Mouse (Mus musculus) kidney, postnatal 14 days (tissue): ENCODE results near the gene Rpia.

Source experiments
- DNase-seq: peaks from one replicate; pipeline ENCODE4 v3.0.0; 2022; ENCODE audit warnings: mixed read lengths

Rpia gene

DNA sequence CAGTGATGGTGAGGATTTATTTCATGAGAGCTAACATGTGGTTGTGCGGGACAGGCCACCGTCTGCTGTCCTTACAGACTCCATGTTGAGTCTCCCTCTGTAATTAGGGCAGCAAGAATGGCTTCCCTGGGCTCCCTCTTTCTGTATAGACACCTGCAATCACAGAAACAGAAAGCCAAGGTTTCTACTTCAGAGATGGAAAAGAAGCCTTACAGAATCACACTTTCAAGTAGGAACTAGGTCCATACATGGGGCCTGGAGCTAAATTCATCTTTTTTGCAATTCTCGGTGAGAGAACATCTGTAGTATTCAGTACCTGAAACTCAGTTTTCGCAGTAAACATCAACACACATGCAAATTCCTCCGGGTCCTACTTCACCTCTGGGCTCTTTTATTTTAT lies 44.3 kb downstream of the Rpia start:
- no peak for DNase-seq

DNA sequence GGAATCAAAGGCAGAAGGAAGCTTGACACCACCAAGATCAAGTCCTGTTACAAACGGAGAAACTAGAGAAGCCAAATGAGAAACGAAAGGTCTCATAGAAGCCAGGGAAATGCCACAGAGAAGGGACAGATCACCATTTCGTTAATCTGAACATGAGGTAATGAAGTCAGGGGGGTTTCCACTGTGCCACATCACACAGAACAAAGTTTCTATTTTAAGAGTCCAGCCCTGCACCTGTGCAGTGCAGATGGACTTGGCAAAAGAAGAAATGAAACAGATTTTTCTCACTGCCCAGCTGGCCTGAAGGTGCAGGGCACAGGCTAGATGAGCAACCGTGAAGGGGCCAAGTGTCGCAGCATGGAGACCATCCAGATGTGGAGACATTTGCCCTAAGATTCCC lies 48.1 kb downstream of the Rpia start:
- DNase-seq = no peak

DNA sequence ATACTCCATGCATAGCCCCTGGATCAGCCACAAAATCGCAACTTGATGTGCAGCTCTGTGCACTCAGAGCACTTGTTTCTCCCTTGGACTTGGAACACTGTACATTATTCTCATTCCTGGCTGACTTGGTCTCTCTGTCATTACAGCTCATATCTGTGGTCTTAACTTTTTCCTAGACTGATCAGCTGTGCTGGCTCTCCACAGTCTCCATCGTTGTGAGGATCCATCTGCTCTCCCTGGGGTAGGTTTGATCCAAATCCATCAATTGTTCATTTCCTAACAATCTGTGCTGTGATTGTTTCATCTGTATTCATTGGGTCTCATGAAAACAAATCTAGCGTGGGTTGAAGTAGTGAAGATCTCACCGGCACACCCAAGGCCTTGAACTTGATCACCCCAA lies 49.2 kb downstream of the Rpia start:
- no peak for DNase-seq

DNA sequence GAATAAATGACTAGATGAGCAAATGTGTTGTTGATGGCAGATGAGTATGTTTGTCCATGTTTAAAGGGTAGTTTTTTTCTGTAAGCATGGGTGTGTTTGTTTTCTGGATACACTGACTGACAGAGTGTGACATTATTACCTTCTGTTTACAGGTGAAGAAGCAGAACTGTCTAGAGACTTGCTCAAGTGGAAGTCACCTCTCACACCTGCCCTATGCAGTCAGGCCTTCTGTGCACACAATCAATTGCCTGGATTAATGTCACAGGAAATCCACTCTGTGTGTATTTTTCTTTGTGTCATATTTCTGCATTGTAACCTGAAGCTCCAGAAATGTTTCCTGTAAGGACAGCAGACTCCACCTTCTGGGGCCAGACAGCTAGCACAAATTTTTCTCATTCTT lies 51.5 kb downstream of the Rpia start:
- DNase-seq = no peak

DNA sequence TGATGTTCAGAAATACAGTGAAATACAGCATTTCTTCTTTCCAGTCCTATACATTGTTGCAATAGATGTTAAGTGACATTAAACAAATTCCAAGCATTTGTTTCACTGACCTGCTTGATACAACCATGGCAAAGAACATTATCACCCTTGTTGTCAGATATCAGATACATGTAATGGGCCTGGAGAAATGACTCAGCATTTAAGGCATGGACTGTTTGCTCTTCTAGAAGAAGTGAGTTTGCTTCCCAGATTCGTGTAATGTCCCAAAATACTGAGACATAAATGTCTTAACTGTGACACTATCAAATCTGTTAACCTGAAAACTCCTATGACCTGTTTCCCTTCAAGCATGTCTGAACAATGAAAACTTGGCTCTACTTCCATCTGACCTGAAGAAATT lies 52.6 kb downstream of the Rpia start:
- DNase-seq = no peak

DNA sequence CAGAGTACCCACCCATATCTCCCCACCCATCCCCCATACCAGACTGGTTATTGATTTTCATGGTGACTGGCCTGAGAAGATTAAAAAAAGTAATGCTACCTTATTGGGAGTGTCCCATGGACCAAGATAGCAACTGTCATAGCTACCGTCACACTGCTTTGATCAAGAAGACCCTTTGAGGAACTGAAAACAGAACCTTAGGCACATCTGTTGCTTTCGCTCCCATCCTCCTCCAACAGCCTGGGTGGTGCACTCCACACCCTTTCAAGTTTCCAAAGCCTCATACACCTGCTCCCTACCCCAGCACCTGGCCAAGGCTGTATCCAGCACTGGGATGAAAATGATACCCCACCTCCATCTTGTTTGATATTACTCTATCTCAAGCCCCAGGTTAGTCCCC lies 56.5 kb downstream of the Rpia start:
- DNase-seq = no peak

DNA sequence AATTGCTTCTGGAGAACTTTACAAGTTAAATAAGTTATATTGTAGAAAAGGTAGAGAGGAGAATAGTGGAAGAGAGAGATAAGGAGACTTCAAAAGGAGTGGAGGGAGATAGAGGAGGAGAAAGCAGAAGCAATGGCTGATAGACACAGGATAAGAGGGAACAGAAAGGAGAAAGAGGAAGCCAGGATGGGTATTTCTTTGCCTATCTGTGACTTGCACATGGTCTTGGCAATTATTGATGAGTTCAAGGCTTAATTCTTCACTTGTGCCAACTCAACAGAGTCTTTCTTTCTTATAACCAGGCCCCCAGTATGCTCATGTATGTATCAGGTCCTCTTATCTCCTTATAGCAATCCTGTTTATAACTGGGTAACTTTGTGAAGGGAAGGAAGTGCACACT lies 61.2 kb downstream of the Rpia start:
- DNase-seq = no peak

DNA sequence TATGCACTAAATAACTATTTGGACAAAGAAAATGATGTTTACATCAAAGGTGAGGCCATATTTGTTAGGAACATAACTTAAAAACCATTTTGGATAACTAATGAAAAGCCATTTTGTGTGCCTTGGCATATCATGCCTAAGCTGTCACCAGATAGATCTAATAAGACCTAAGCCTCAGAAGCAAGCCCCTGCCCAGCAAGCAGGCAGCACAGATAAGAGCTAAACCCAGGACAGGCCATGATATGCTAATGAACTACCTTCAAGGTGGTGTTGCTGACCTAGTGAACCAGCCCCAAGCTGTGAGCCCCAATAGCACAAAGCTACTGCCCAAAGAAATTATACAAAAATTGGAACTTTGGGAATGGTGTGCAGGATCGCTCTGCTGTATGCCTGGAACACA lies 62.9 kb downstream of the Rpia start:
- DNase-seq = no peak

DNA sequence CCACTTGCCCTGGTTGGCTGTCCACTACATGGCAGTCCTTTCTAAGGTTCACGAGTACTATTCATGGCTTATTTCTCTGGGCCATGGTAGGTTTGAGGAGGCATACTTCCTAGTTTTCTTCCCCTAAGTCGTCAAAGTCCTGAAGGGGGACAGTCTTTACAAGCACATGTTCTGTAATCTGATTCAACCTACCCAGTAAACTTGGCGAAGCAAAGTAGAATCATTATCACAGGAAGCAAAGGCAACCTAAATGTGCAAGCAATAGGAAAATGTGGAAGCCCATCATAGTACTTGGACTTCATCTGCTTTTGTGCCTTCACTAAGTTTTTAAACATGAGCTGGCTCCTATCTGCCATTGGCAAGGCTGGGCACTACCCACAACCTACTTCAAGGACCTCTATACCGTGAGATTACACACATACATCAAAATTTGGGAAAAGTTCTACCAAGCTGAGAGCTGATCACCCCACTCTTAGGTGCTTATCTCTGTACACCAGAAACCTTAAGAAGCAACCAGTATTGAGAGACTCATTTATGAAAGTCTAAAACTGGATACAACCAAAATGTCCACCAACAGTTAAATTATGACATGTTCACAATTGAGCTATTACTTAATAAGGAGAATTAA lies 64.8 kb downstream of the Rpia start:
- DNase-seq = no peak

DNA sequence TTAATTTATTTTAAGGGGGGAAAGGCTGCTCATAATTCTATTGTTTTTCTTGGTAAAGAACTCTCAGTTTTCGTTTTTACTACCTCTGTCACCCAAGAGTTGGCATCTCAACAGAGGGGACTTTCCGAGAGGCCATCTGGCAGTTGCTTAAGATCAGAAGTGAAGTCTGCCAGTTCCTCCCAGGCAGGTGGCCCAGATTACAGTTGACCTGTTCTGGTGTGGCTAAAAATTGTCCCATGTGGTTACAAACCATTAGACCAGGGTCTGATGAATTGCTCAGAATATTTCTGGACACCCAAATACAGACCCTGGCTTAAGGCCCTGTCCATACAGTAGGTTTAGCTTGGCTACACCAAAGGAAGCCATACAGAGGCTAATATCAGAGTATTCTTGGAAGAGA lies 66.4 kb downstream of the Rpia start:
- DNase-seq = no peak

DNA sequence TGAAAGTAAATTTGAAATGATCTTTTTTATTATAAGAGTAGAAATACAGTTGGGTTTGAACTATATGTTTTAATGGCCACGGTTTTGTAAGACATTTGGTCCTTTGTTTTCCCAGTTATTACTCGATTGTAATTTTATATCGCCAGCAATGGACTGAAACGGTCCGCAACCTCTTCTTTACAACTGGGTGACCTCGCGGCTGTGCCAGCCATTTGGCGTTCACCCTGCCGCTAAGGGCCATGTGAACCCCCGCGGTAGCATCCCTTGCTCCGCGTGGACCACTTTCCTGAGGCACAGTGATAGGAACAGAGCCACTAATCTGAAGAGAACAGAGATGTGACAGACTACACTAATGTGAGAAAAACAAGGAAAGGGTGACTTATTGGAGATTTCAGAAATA lies 67.3 kb downstream of the Rpia start:
- no peak for DNase-seq

DNA sequence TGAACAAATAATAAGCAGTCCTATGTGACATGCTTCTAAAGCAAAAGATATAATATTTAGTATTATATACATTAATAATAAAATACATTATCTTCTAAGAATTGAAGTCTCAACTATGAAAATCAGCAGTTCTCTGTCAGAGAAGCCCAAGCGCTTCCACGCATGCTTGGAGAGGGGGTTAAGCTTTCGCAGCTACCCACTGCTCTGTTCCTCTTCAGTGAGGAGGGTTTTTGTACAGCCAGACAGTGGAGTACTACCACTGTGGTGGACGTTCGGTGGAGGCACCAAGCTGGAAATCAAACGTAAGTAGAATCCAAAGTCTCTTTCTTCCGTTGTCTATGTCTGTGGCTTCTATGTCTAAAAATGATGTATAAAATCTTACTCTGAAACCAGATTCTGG lies 69.7 kb downstream of the Rpia start:
- DNase-seq = no peak

DNA sequence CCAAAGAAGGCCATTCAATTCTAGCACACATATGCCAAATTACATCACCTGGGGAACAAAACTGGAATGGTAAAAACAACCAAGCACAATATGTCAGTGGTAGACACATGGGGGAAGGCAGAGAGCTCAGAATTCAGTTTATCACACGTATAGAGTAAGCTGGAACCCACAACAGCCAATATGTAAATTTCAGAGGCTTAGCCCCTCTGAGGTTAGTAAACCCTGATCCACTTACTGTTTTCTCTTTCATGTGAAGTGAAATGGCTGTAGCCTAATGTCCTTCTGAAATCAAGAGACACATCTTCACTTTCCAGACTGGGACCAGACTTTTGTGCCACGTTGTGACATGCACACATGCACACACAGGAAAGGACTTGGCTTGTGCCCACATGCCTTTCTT lies 73.3 kb downstream of the Rpia start:
- DNase-seq = no peak

DNA sequence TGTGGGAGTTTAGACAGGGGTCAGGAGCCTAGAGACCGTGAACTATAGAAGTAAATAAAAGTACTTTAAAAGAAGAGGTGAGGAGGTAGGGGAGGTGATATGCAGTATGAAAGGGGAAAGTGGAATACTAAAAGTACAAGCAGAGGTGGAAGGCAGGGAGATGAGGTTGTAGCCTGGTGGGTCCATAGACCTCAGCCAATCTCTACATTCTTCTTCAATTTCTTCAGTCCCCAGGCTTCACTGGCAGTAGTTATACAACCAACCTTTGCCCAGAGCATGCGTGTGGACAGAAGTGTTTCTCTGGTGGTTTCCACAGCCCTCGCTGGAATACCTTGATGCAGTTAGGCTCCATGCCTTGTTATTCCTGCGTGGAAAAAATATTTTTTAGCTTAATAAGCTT lies 73.9 kb downstream of the Rpia start:
- no peak for DNase-seq

DNA sequence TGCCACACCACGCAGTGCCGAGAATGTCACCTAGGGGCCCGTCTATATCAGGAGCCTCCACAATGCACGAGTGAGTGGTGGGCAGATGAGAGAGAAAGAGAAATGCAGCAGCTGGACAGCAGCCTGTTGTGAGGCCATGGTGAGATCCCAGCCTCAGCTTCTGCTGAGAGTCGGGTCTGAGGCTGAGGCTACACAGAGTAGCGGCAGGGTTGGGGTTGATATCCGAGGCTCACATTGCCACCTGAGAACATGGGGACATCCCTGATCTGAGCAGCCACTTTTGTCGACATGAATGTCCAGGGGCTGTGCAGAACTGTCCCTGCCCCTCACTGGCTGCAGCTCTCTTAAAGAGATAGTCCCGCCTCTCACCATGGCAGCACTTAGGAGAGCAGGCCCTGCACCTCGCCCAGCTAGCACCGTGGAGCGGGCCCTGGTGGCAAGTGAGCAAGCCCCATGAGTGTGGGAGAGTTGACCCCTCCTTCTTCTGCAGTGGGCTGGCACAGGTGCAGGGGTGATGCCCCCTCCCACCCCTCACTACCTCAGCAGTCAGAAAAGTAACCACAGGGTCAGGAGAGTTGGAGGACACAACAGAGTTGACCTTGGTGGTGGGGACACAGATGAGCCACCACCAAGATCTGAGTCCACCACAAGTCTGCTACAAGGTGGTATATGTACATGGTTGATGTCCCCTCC lies 75.2 kb downstream of the Rpia start:
- no peak for DNase-seq
